Mouse (Mus musculus): ENCODE data around the gene Atp1b1.

Gene Atp1b1

DNA sequence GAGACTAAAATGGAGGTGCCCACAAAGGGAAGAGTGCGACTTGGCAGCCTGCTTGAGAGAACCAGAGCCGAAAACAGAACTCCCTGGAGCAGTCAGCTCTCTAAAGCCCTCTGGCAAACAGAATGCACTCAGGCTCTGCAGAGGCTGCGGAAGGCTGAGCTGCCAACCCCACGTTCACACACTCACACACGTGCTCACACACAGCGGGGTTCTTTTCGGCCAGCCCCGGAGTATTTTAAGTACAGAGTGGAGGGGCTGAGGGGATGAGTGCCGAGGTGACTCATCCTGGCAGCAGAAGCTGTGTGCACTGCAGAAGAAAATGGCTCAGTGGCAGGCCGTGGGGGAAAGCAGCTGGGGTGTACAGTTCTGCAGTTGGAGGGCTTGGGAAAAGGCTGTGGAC, 3.6 kb upstream of the Atp1b1 start:
- DNase-seq (ENCODE audit: low spot score in 2 of 2) = peak; percentile 62 to 76

DNA sequence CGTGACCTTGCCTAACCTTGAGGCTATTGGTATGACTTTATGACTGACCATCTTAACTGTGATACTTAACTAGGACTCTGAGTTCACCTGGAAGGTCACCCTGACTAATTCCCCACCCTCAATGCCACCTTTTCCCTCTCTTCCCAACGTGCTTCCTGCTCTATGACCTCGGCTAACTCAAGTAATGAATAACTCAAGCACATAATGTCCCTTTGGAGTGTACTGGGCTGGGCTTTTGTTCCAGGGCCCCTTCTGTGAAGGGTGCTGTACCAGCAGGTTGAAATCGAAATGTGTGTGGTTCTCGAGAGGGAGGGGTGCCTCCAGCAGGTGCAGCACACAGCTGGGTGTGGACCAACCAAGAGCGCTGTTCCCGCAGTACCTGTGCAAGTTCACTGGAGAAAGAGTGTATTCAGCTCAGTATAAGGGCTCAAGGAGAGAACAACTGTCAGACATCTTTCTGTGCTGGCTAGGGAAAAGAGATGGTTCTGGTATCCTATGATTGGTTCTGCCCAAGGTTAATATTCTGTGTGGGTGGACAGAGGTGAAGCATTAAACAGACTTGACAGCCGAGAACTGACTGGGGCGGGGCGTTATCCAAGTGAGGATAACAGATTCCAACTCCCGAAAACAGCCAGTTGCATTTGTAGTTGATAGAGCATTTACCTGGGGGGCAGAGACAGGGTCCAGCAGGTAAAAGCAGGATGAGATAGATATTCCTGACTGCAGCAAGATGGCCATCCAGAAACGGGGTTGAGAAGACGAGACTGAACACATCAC, 3.0 kb upstream of the Atp1b1 start:
- DNase-seq (ENCODE audit: low spot score in 2 of 2) = no peak

DNA sequence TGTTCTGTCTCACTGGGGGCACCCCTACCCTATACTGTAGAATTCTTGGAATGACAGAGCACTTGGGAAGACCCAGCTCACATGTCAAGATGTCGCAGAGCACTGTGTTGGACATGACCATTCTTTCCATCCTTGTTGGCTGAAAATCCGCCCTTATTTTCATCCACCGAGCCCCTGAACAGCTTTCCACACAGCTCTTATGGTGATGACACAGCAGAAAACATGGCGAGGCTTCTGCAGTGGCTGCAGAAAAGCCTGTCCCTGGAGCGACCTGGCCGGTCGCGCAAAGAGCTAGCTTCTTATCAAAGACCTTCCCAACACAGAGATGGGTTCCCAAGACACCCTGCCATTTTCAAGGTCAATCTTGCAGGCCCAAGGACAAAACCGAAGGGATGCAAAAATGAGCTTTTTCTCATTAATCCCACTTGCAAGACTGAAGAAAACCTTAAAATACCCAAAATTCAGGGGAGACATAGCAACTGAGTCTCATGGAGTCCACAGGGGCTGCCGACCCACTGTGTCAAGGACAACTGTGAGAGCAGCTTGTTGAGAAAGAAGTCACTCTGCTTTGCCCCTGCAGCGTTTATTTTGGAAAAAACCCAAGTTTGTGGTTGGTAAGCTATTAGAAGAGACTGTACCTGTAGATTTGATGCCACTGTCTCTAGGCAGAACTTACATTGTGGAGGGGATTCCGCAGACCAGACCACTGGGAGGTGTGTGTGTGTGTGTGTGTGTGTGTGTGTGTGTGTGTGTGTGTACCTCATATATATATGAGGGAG, 1.2 kb upstream of the Atp1b1 start:
- no peak for DNase-seq (ENCODE audit: low spot score in 2 of 2)

DNA sequence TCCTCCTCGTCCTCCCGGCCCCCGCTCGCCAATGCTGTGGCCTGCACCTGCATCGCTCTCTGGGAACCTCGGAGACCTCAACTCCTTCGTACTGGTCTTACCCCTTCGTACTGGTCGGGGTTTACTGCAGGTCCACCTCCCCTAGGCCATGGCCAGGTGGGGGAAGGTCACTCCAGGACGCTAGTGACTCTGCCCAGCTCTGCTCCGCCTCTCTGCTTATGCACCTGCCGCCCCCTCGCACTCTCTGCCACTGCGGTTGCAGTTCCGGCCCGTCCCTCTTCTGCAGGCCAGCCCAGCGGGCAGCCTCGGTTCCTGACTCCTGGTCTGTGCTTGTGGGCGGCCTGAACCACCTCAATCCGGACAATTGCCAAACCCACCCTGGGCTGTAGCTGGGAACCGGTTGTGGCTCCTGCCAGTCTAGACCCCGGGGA, 481 bp upstream of the Atp1b1 start:
- no peak for DNase-seq (ENCODE audit: low spot score in 2 of 2)

DNA sequence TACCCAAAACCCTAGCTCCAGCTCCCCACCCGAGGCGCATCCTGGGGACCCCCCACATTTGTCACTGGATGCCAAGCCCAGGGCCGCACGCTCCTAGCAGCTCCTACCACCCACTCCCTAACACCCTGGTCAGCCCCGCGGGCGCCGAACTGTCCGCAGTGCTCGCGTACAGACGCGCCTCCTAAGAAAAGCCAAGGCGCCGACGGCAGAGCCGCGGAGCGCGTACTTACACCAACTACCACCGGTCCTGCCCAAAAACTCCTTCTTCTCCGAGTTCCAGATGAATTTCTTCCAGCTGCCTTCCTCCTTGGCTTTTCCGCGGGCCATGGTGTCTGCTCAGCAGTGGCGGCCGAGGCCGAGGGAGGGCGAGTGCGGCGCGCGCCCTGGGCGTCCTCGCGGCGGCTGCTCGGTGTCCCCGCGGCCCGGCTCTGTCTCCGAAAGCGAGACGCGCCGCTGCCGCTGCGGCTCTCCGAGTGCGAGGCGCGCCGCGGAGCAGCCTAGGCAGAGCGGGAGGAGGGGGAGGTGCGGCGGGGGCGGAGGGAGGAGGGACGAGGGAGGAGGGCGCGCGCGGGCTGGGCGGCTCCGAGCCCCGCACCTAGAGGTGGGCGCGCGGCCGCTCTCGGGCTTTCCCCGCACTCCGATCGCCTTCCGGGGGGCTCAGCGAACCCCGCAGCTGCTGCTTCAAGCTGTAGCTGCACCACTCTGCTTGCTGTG, 467 bp downstream of the Atp1b1 start:
- DNase-seq (ENCODE audit: low spot score in 2 of 2) = no peak

DNA sequence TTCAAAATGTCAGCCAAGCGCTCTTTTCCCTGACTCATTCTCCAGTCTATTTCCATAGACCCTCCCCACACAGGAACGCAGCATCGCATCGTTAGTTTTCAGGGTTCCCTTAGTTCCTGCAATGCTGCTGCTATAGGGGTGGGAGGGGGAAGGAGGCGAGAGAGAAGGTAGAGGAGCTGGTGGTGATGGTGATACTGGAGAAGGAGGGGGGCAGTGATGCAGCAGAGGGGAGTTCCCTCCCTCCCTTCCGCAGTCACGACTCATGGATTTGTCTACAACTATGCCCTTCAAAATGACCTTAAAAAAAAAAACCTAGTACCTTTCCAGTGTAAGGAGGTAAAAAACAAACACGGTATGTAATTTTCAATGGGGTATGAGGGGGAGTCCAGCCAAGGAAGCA, 1.4 kb downstream of the Atp1b1 start:
- no peak for DNase-seq (ENCODE audit: low spot score in 2 of 2)

DNA sequence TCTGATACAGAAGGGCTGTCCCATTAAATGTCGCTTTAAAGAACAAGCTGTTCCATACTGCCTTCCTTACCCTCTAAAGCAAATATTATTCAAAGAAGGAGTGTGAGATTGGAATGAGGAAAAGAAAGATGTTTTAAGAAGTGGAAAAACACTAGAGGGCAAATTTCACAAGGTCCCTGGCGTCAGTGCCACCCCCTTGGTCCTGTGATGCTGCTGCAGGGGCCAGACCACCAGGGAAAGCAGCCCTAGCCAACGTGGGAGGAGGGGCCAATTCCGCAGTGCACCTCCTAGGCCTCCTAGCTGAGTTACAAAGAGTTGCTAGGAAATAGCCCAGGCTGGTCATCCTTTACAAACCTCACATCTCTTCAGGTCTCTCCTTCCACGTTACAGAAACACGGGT, 2.1 kb downstream of the Atp1b1 start:
- DNase-seq (ENCODE audit: low spot score in 2 of 2) = no peak

DNA sequence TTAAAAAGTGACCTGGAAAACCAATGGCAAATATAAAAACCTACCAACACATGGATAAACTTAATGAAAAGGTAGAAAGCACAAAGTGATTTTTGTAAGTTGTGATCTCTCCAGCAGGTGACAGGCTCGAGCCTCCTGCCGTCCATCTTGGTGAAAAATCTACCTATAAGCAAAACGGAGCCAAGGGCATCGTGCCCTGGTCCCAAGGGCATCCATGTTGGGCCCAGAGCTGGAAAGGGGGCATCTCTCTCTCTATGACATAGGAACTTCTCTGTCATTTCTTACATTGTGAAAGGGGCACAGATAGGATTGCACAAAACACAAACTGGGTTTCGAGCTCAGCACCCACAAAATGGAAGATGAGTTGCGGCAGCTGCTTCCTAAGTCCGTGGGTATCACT, 2.5 kb downstream of the Atp1b1 start:
- no peak for DNase-seq (ENCODE audit: low spot score in 2 of 2)

DNA sequence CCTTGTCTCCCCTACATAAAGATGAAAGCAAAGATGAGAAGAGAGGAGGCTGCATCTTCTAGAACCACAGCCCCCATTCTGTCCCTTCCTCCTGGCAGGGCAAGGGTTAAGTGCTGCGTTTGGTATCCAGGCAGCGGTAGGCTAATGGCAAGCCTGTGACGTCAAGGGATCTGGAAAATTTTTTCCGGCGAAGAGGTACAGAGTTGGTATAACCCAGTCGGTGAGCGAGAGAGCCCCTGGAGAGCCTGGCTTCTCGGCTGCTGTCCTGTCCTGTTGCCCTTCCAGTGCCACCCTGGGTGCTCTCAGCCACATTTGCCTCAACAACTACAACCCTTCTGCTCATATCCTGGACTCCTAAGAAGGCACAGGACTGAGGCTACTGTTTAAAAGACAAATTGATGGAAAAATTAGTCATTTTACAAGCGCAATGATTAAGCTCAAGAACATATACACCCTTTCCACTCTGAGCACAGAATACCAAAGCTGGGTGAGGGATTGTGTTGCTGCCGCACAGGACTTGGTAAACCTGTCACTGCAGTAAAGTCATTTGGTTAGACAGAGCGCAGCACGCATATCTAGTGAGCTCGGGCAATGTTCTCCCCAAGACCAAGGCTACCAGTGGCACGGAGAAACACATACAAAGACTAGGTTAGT, 3.3 kb downstream of the Atp1b1 start:
- DNase-seq (ENCODE audit: low spot score in 2 of 2) = peak; percentile 48 to 60

DNA sequence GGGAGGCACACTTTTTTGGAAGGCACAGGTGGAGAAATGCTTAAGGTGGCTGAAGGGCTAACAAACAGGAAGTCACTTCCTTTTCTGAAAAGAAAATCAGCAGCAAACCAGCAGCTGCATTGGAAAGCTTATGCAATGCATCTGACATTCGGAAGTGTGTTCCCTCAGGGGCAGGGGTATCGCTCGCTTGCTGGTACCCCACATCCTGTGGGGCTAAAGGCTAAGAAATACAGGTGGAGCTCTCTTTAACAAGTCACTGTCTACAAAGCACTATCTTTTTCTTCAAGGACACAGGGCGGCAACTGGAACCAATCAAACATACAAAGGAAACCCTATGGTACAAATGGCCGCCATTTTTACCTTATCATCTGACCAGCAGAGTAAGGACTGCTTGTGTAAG, 4.4 kb downstream of the Atp1b1 start:
- no peak for DNase-seq (ENCODE audit: low spot score in 2 of 2)

DNA sequence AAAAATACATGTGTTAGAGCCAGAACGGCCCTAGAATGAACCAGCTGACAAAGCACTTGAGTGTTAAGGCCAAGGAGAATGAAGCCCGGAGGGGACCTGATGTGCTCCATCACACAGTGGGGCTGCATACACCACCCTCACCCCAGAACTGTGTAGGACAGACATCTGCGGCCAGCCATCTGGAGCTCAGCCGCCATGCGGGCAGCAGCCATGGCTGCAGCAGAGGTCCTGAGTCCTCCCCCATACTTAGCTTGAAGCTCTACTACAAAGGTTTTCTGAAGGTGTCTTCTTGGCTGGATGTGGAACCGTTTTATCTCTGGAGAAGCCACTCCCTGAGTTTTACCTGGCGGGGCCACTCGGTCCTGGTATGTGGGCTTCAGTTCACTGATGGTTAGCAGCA, 5.0 kb downstream of the Atp1b1 start:
- no peak for DNase-seq (ENCODE audit: low spot score in 2 of 2)

DNA sequence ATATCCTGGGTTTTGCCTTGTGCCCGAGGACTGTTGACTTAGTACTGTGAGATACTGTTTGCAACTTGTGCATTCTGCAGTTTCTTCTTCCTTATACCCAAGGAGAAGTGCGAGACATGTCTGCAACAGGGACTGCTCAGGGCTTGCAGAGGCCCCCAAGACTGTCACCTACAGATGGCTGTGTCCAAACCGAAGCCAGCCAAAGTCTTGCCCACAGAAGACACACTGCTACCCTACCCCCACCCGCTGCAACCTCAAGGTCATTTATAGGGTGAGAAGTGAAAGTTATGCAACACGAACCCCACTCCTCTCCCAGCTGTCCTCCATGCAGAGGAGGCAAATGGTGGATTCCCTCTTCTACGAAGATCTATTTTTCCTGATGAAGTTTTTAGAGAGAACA, 5.6 kb downstream of the Atp1b1 start:
- no peak for DNase-seq (ENCODE audit: low spot score in 2 of 2)

DNA sequence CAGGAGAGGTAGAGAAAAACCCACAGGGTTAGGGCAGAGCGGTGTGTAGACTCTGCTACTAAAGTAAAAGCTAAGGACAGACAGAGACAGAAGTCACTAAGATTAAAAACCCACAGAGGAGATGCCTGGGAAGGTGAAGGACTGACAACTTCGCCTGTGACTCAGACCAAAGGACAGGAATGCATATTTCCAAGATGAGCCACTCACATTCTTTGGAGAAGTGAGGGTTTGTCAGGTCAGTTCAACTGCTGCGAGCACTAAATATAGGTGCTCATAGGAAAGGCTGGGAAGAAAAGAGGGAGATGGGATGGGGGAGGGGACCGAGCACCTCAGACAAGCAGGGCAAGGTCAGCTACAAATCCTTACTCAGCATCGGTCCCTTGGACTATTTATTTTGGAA, 6.8 kb downstream of the Atp1b1 start:
- no peak for DNase-seq (ENCODE audit: low spot score in 2 of 2)

DNA sequence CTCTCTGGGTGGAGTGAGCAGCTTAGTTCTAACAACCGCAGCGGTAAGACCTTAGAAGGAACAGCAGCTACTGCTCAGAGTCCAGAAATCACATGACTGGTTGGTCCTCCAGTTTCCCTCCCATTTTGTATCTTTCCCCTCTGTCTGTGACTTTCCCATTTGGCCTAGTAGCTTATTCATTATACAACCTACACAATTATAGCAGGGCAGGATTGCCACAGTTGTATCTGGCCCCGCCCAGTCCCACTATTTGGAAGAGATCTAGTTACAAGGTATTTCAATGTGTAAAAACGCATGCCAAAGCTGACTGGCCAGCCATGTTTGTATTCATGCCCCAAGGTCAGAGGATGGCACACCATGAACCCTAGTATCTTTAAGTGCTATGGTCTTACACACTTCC, 7.5 kb downstream of the Atp1b1 start:
- no peak for DNase-seq (ENCODE audit: low spot score in 2 of 2)

DNA sequence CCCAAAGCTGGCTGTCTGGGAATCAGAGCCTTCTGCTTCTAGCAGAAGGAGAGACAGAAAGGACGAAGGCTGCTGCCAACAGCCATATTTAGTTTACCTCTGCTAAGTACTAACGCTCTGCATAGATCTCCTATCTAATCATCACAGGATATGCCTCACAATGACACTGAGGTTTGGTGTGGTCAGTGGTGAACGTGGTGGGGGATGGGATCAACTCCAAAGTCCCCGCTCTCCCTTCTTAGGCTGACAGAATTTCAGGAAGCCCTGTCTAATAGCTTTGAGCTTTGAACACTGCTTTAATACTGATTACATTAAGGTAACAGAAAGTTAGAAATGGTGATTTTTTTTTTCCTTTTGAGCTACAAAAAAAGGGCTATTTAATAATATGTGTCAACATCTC, 7.9 kb downstream of the Atp1b1 start:
- DNase-seq (ENCODE audit: low spot score in 2 of 2) = no peak

DNA sequence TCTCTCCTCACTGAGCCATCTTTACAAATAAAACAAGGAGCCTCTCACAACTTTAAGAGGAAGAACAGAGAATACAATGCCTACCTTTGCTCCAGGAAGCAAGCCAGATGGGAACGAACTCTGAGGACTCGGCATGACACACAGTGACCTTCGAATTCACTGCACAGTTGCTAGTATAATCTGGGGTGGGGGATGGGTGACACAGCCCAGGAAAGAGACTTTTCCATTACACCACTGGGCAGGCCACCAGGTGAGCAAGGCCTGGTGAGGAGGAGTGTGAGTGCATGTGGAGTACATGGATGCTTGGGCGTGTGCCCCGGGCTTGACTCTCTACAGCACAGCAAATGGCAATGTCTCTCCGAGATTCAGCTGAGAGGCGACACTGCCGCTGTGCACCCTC, 8.5 kb downstream of the Atp1b1 start:
- no peak for DNase-seq (ENCODE audit: low spot score in 2 of 2)

DNA sequence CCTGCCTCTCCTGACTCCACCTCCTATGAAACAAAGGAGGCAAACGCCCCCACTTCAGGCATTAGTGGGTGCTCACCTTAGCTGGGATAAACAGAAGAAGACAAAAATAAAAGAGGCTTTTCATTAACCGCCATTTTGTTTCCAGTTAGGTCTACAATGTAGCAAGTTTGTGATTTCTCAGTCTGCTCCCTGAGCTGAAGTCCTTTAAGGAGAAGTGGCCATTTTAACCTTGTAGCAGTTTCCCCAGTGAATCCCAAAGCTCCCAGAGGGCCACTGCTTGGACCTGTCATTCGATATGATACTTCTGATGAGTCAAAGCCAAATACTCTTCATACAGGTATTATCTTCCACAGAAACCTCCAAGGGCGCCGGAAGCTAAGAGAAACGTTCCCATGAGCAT, 10.6 kb downstream of the Atp1b1 start:
- DNase-seq (ENCODE audit: low spot score in 2 of 2) = no peak

DNA sequence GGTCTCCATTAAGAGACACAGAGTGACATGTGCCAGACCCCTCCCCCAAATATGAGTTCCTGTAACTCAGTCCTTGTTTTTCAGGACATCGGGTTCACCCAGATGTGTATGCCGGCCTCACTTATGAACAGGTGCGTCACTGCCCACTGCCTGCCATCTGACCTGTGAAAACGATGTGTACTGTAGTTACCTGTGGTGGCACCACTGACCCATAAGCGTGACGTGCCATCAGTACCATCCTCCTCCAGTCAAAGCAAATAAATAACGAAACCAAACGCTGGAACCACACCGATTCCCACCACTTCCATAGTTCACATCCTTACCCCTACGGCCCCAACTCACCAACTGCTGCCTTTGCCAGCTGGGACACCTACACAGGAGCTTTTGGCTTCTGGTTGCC, 11.6 kb downstream of the Atp1b1 start:
- DNase-seq (ENCODE audit: low spot score in 2 of 2) = no peak

DNA sequence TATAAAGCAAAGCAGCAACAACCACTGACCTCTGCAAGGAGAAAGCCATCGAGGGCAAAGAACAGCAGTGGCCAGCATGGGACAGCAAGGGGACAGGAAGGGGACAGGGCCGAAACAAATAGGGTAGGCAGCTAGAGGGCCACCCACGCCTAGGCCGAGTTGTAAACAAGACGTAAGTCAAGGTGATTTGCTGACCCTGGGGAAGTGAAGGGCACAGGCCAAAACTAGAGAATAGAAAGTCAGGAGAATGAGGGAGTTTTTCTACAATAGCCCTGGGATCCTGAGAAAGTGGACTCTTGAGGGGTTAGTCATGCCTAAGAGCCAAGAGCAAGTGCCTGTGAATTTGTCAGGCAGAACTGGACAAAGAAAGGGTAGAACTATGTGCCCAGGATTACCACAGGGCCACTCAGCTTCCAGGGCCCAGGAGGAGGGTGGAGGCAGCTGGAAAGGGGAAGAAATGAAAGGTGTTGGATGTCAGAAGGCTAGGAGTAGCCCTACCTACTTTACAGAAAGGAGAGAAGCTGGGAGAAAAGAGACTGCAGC, 12.5 kb downstream of the Atp1b1 start:
- DNase-seq (ENCODE audit: low spot score in 2 of 2) = no peak

DNA sequence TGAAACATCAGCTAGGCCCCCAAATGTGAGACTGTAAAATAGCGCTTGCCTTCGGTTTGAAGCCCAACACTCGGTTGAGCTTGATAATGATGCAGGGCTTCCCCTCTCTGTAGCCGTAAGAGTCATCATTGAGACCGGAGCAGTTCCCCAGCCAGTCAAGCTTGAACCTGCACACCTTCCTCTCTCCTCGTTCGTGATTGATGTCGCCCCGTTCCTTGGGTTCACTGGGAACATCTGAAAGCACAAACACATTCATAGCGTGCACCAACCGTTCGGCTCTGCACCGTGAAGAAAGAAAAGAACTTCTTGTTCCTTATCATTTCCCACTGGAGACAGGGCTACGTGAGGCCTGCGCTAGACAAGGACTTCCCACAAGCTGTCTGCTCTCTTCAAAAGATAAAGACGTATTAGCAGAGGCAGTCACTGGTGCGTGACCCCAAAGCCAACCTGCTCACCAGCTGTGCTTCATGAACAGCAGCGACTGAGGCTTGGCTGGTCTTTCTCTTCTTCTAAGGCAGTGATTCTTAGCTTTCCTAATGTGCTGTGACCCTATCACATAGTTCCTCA, 16.7 kb downstream of the Atp1b1 start:
- DNase-seq (ENCODE audit: low spot score in 2 of 2) = no peak

DNA sequence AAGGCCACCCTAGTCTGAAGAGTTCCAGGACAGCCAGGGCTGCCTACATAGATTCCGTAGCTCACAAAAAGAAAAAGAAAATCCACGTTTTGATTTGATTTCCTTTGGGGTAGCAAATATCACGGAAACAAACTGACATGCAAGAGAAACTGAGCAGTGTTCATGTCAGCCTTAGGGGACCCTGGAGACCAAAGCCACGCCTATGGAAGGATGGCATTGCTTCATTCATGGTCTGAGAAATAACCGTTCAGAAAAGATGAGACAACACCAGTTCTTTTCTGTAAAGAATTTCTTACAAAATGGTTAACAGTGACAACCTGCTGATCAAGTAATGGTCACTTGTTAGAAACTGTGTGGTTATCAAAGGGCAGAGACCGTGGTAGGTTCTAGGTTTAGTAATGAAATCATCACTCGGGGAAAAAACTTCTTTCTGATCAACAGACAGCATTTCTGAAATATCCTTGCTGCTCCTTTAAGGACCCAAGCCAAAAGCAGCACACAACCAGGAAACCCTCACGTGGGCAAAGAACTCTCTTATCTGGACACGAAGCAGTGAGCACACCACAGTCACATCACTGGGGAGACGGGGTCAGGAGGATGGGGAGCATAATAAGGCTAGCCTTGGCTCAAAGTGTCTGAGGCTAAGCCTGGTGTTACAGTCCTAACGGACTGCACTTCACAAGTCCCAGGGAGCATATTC, 17.3 kb downstream of the Atp1b1 start:
- DNase-seq (ENCODE audit: low spot score in 2 of 2) = no peak
